Mouse (Mus musculus) forebrain, embryonic 13.5 days (tissue): ENCODE results near the gene Cadps. TPM values are rescaled to one million over a fixed set of nuclear protein-coding genes. Genes with fewer than 3 reads are reported as not detected.
A peak's percentile ranks its signal among the peaks of the same experiment; 100 is the strongest.

ENCODE experiments used
- ATAC-seq: fragments of 200-750 bp; cut with Nextera tagmentation; 2 replicates; pipeline ENCODE4 v1.8.0; 2017
- H3K27ac ChIP-seq: fragments of 300-500 bp; sonication (generic); 2 replicates; pipeline ENCODE4 v1.5.1; 2015; ENCODE audit warnings: inconsistent platforms, mild to moderate bottlenecking, moderate library complexity
- H3K27me3 ChIP-seq: fragments of 300-500 bp; sonication (generic); 2 replicates; pipeline ENCODE4 v1.6.1; 2015; ENCODE audit warnings: mild to moderate bottlenecking, inconsistent platforms
- H3K36me3 ChIP-seq: fragments of 300-500 bp; sonication (generic); 2 replicates; pipeline ENCODE4 v1.6.1; 2015; ENCODE audit warnings: mild to moderate bottlenecking, inconsistent platforms; ENCODE audit not compliant: poor library complexity, severe bottlenecking
- H3K4me1 ChIP-seq: fragments of 300-500 bp; sonication (generic); 2 replicates; pipeline ENCODE4 v1.6.1; 2015; ENCODE audit warnings: inconsistent platforms
- H3K4me2 ChIP-seq: fragments of 300-500 bp; sonication (generic); 2 replicates; pipeline ENCODE4 v1.6.1; 2015; ENCODE audit warnings: inconsistent platforms, mild to moderate bottlenecking, moderate library complexity
- H3K4me3 ChIP-seq: fragments of 300-500 bp; sonication (generic); 2 replicates; pipeline ENCODE4 v1.5.1; 2015; ENCODE audit warnings: mild to moderate bottlenecking, inconsistent platforms
- H3K9ac ChIP-seq: fragments of 300-500 bp; sonication (generic); 2 replicates; pipeline ENCODE4 v1.6.1; 2015; ENCODE audit warnings: mild to moderate bottlenecking, inconsistent platforms
- H3K9me3 ChIP-seq: fragments of 300-500 bp; sonication (generic); replicated peaks from 2 replicates; pipeline ENCODE4 v1.6.1; 2016; ENCODE audit warnings: inconsistent platforms
- WGBS: fragments of 180-500 bp; shearing (Covaris S2); methylation state at CpG from one replicate; pipeline ENCODE4 v1.1.7; 2015; 5-methylcytosine and 5-hydroxymethylcytosine counted together
- polyA plus RNA-seq: library from polyadenylated mRNA; unstranded; fragments of >200 nt; fragmentation: Nextera tagmentation; extraction: Ambion mirVana; gene quantifications from 2 replicates; pipeline ENCODE4 v1.2.1, GENCODE M21; 2015

The Cadps gene
- polyA plus RNA-seq, 1 experiment from 2014 or later: 17.0 TPM

- H3K27ac ChIP-seq: no peak overlapping the region
- no peaks in the 10 kb centered on the region for H3K36me3 ChIP-seq
- H3K4me2 ChIP-seq: no peak overlapping the region
- no peak overlapping the region for H3K9ac ChIP-seq
- peaks cover 17% of the 10 kb centered on the region; the same call in 1 of the 2 replicates for H3K4me1 ChIP-seq
- no peak for ATAC-seq
- 77% methylated on average over 1 of the region's 1 CpGs for WGBS
- no peaks in the 10 kb centered on the region for H3K9me3 ChIP-seq
- H3K4me3 ChIP-seq: no peak overlapping the region
- H3K27me3 ChIP-seq: no peaks in the 10 kb centered on the region
These were observed 4.4 kb downstream of the Cadps start for GRCm38 (mm10) chr14:12818442-12818841.

- no peaks in the 10 kb centered on the region for H3K9me3 ChIP-seq
- no peaks in the 10 kb centered on the region for H3K4me1 ChIP-seq
- no peak overlapping the region for H3K4me3 ChIP-seq
- H3K9ac ChIP-seq: no peak overlapping the region
- ATAC-seq: no peak
- H3K4me2 ChIP-seq: no peak overlapping the region
- 85% methylated on average over 3 of the region's 3 CpGs for WGBS
- H3K27ac ChIP-seq: no peak overlapping the region
- H3K36me3 ChIP-seq: no peaks in the 10 kb centered on the region
- no peaks in the 10 kb centered on the region for H3K27me3 ChIP-seq
These were observed 10.8 kb downstream of the Cadps start for GRCm38 (mm10) chr14:12812072-12812471.

GRCm38 (mm10) chr14:12802995-12803394 is 19.9 kb downstream of the Cadps start:
- no peaks in the 10 kb centered on the region for H3K9me3 ChIP-seq
- WGBS: 84% methylated on average over 1 of the region's 1 CpGs
- no peak overlapping the region for H3K4me2 ChIP-seq
- no peaks in the 10 kb centered on the region for H3K36me3 ChIP-seq
- no peak overlapping the region for H3K27ac ChIP-seq
- H3K9ac ChIP-seq: no peak overlapping the region
- no peak overlapping the region for H3K4me3 ChIP-seq
- no peak for ATAC-seq
- no peaks in the 10 kb centered on the region for H3K4me1 ChIP-seq
- no peaks in the 10 kb centered on the region for H3K27me3 ChIP-seq

GRCm38 (mm10) chr14:12801100-12801499 is 21.8 kb downstream of the Cadps start:
- Histone ChIP-seq H3K36me3 (no peaks in the 10 kb centered on the region), H3K4me3 (no peak overlapping the region), H3K4me2 (no peak overlapping the region), H3K4me1 (no peaks in the 10 kb centered on the region), H3K27ac (no peak overlapping the region), H3K9ac (no peak overlapping the region), H3K9me3 (no peaks in the 10 kb centered on the region), H3K27me3 (no peaks in the 10 kb centered on the region)
- ATAC-seq: no peak; the same call in 1 of the 2 replicates
- WGBS: 89% methylated on average over 2 of the region's 2 CpGs

- peak; percentile 46; the same call in 1 of the 2 replicates for ATAC-seq
- Histone ChIP-seq H3K4me2 (no peak overlapping the region), H3K27me3 (no peaks in the 10 kb centered on the region), H3K27ac (no peak overlapping the region), H3K4me3 (no peak overlapping the region), H3K9ac (no peak overlapping the region), H3K36me3 (no peaks in the 10 kb centered on the region), H3K4me1 (no peaks in the 10 kb centered on the region), H3K9me3 (no peaks in the 10 kb centered on the region)
These were observed 24.0 kb downstream of the Cadps start for GRCm38 (mm10) chr14:12798926-12799325.

- ATAC-seq: peak; percentile 41; the same call in 1 of the 2 replicates
These were observed 38.6 kb downstream of the Cadps start for GRCm38 (mm10) chr14:12784296-12784695.

GRCm38 (mm10) chr14:12780016-12780415 is 42.9 kb downstream of the Cadps start:
- no peak overlapping the region for H3K27ac ChIP-seq
- H3K36me3 ChIP-seq: no peaks in the 10 kb centered on the region
- H3K4me2 ChIP-seq: no peak overlapping the region
- H3K27me3 ChIP-seq: no peaks in the 10 kb centered on the region
- H3K4me3 ChIP-seq: no peak overlapping the region
- H3K9ac ChIP-seq: no peak overlapping the region
- no peaks in the 10 kb centered on the region for H3K9me3 ChIP-seq
- ATAC-seq: no peak
- 82% methylated on average over 1 of the region's 1 CpGs for WGBS
- peaks cover 4% of the 10 kb centered on the region; the same call in 1 of the 2 replicates for H3K4me1 ChIP-seq

More at GRCm38 (mm10) chr14:12784296-12784695, 38.6 kb downstream of the Cadps start:
- Histone ChIP-seq H3K4me3 (no peak overlapping the region), H3K9ac (no peak overlapping the region), H3K36me3 (no peaks in the 10 kb centered on the region), H3K27me3 (no peaks in the 10 kb centered on the region), H3K4me2 (no peak overlapping the region), H3K4me1 (no peaks in the 10 kb centered on the region), H3K9me3 (no peaks in the 10 kb centered on the region), H3K27ac (no peak overlapping the region)
- 84% methylated on average over 1 of the region's 1 CpGs for WGBS

GRCm38 (mm10) chr14:12777990-12778389 is 44.9 kb downstream of the Cadps start:
- Histone ChIP-seq H3K4me2 (no peak overlapping the region), H3K27ac (no peak overlapping the region), H3K9ac (no peak overlapping the region), H3K4me3 (no peak overlapping the region), H3K4me1 (peaks cover 4% of the 10 kb centered on the region; the same call in 1 of the 2 replicates), H3K27me3 (no peaks in the 10 kb centered on the region), H3K36me3 (no peaks in the 10 kb centered on the region), H3K9me3 (no peaks in the 10 kb centered on the region)
- ATAC-seq: no peak
- WGBS: 73% methylated on average over 4 of the region's 4 CpGs

- ATAC-seq: no peak
- WGBS: 89% methylated on average over 1 of the region's 1 CpGs
- H3K4me1 ChIP-seq: no peaks in the 10 kb centered on the region
- no peak overlapping the region for H3K4me2 ChIP-seq
- H3K27me3 ChIP-seq: no peaks in the 10 kb centered on the region
- H3K27ac ChIP-seq: no peak overlapping the region
- no peaks in the 10 kb centered on the region for H3K36me3 ChIP-seq
- H3K9me3 ChIP-seq: 0 out of 2 replicates have a peak, but pooled peaks cover 2% of the 10 kb centered on the region
- H3K9ac ChIP-seq: no peak overlapping the region
- no peak overlapping the region for H3K4me3 ChIP-seq
These were observed 54.0 kb downstream of the Cadps start for GRCm38 (mm10) chr14:12768870-12769269.

- Histone ChIP-seq H3K9me3 (no peaks in the 10 kb centered on the region), H3K27ac (no peak overlapping the region), H3K4me2 (no peak overlapping the region), H3K36me3 (no peaks in the 10 kb centered on the region), H3K4me1 (0 out of 2 replicates have a peak, but pooled peaks cover 3% of the 10 kb centered on the region), H3K9ac (no peak overlapping the region), H3K4me3 (no peak overlapping the region), H3K27me3 (no peaks in the 10 kb centered on the region)
- WGBS: 92% methylated on average over 4 of the region's 4 CpGs
- ATAC-seq: no peak
These were observed 69.6 kb downstream of the Cadps start for GRCm38 (mm10) chr14:12753237-12753636.

- no peak for ATAC-seq
- WGBS: 78% methylated on average over 1 of the region's 1 CpGs
These were observed 71.1 kb downstream of the Cadps start for GRCm38 (mm10) chr14:12751821-12752220.

GRCm38 (mm10) chr14:12730979-12731378 is 91.9 kb downstream of the Cadps start:
- H3K9me3 ChIP-seq: no peaks in the 10 kb centered on the region
- H3K36me3 ChIP-seq: no peaks in the 10 kb centered on the region
- no peaks in the 10 kb centered on the region for H3K27me3 ChIP-seq
- no peak for ATAC-seq
- 70% methylated on average over 2 of the region's 2 CpGs for WGBS
- no peak overlapping the region for H3K9ac ChIP-seq
- H3K4me1 ChIP-seq: no peaks in the 10 kb centered on the region
- no peak overlapping the region for H3K4me2 ChIP-seq
- H3K4me3 ChIP-seq: no peak overlapping the region
- no peak overlapping the region for H3K27ac ChIP-seq

More at GRCm38 (mm10) chr14:12751821-12752220, 71.1 kb downstream of the Cadps start:
- H3K27me3 ChIP-seq: no peaks in the 10 kb centered on the region
- H3K4me2 ChIP-seq: no peak overlapping the region
- no peak overlapping the region for H3K9ac ChIP-seq
- no peaks in the 10 kb centered on the region for H3K36me3 ChIP-seq
- 0 out of 2 replicates have a peak, but pooled peaks cover 3% of the 10 kb centered on the region for H3K4me1 ChIP-seq
- no peak overlapping the region for H3K27ac ChIP-seq
- no peaks in the 10 kb centered on the region for H3K9me3 ChIP-seq
- no peak overlapping the region for H3K4me3 ChIP-seq
